ENCODE assay signal across 22 mouse cellular contexts in genomic region chr3:104741954-104742353, GRCm38 (mm10). TPM values are rescaled to one million over a fixed set of nuclear protein-coding genes. Genes with fewer than 3 reads are reported as not detected.
"Had no signal": no experiment of that assay in that cellular context is flagged by ENCODE, and none has a peak within 500 bp of the region (broad histone marks: within the 10 kb centered on the region; RNA-seq: fewer than 3 reads in every experiment).

No protein-coding gene starts in this region.

- H3K9me3 ChIP-seq: heart, embryonic 13.5 days; heart, embryonic 15.5 days; hindbrain, embryonic 13.5 days; hindbrain, embryonic 15.5 days; limb, embryonic 10.5 days; limb, embryonic 12.5 days had no signal

- H3K4me3 ChIP-seq: heart, adult 2 months; heart, embryonic 13.5 days; heart, embryonic 15.5 days; hindbrain, embryonic 13.5 days; hindbrain, embryonic 15.5 days; layer of hippocampus, adult 2 months; left cerebral cortex, adult 2 months; limb, embryonic 10.5 days; limb, embryonic 12.5 days had no signal

- H3K4me1 ChIP-seq: heart, embryonic 13.5 days; heart, embryonic 15.5 days; hindbrain, embryonic 13.5 days; hindbrain, embryonic 15.5 days; limb, embryonic 12.5 days had no signal

- DNase-seq: forebrain, postnatal 0 days; gastrocnemius, postnatal 14 days; gastrocnemius, postnatal 36 days; heart, adult 11 months; heart, adult 2 months; heart, postnatal 14 days; heart, postnatal 36 days; kidney, adult 18-20 months; kidney, adult 8-10 months; kidney, postnatal 10 days; kidney, postnatal 36 days; liver had no signal

- ATAC-seq: forebrain, postnatal 0 days; hindbrain, postnatal 0 days had no signal

- H3K27me3 ChIP-seq: heart, embryonic 13.5 days; heart, embryonic 15.5 days; hindbrain, embryonic 15.5 days; limb, embryonic 12.5 days had no signal

- H3K36me3 ChIP-seq: heart, embryonic 13.5 days; heart, embryonic 15.5 days; hindbrain, embryonic 13.5 days; hindbrain, embryonic 15.5 days; limb, embryonic 10.5 days; limb, embryonic 12.5 days had no signal

- H3K9ac ChIP-seq: forebrain, postnatal 0 days; heart, embryonic 13.5 days; heart, embryonic 15.5 days; hindbrain, embryonic 13.5 days; hindbrain, embryonic 15.5 days; limb, embryonic 12.5 days had no signal

- H3K4me2 ChIP-seq: heart, embryonic 11.5 days; heart, embryonic 13.5 days; heart, embryonic 15.5 days; hindbrain, embryonic 13.5 days; hindbrain, embryonic 15.5 days; limb, embryonic 12.5 days had no signal

- H3K27ac ChIP-seq: heart, adult 2 months; heart, embryonic 13.5 days; heart, embryonic 15.5 days; hindbrain, embryonic 13.5 days; hindbrain, embryonic 15.5 days; hindbrain, postnatal 0 days; layer of hippocampus, adult 2 months; left cerebral cortex, adult 2 months; limb, embryonic 10.5 days; limb, embryonic 12.5 days had no signal

RNA-seq across cellular contexts. Expression of gene Fam19a3, which starts 39.7 kb away (rescaled TPM):
- polyA plus RNA-seq: hindbrain, embryonic 15.5 days; hindbrain, postnatal 0 days had no signal
